Mouse (Mus musculus): ENCODE results near the gene Trim9. TPM values are rescaled to one million over a fixed set of nuclear protein-coding genes. Genes with fewer than 3 reads are reported as not detected.

Gene Trim9
- polyA plus RNA-seq, 1 experiment from 2014 or later: 0.70 TPM

DNA sequence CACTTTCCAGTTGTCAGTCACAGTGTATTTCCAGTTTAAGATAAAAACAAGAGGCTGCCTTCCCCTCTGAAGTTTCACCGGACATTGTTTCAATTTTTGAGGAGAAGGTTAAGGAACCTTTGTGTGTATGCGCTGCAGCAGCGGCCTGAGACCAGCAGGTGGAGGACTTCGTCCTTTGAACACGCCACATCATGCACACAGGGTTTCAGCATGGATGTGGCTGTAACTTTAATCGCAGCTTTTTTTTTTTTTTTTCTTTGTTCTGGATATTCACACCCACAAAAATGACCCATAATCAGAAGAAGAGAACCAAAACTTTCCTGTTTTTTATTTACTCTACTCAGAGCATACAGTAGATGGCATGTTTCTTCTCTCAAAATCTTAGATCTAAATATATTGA, 113.0 kb downstream of the Trim9 start:
- WGBS: 44% methylated on average over 6 of the region's 6 CpGs
- no peak for DNase-seq (ENCODE audit: low spot score)
- no peaks in the 10 kb centered on the region for H3K27me3 ChIP-seq (replicated peaks; ENCODE audit: control insufficient read depth, insufficient read depth, low read length)
- no peaks in the 10 kb centered on the region for H3K9me3 ChIP-seq (ENCODE audit: control insufficient read depth, low read length)
- no peak overlapping the region for H3K9ac ChIP-seq (ENCODE audit: low read depth, low read length)
- ATAC-seq (replicated peaks; ENCODE audit: low FRiP score): no peak
- H3K27ac ChIP-seq (ENCODE audit: low read depth, low read length): no peak overlapping the region
- no peaks in the 10 kb centered on the region for H3K36me3 ChIP-seq (ENCODE audit: control insufficient read depth, insufficient read depth, low read length)
- H3K4me2 ChIP-seq: no peak overlapping the region
- H3K4me1 ChIP-seq (replicated peaks; ENCODE audit: control insufficient read depth, insufficient read depth, low read length): peaks cover 19% of the 10 kb centered on the region
- no peak overlapping the region for H3K4me3 ChIP-seq (ENCODE audit: low read depth, low read length)

- Histone ChIP-seq H3K4me2 (no peak overlapping the region), H3K27ac (ENCODE audit: low read depth, low read length) (no peak overlapping the region), H3K36me3 (ENCODE audit: control insufficient read depth, insufficient read depth, low read length) (no peaks in the 10 kb centered on the region), H3K9me3 (ENCODE audit: control insufficient read depth, low read length) (no peaks in the 10 kb centered on the region), H3K9ac (ENCODE audit: low read depth, low read length) (no peak overlapping the region), H3K4me3 (ENCODE audit: low read depth, low read length) (no peak overlapping the region), H3K27me3 (replicated peaks; ENCODE audit: control insufficient read depth, insufficient read depth, low read length) (no peaks in the 10 kb centered on the region), H3K4me1 (replicated peaks; ENCODE audit: control insufficient read depth, insufficient read depth, low read length) (peaks cover 19% of the 10 kb centered on the region)
- WGBS: 84% methylated on average over 6 of the region's 6 CpGs
- no peak for ATAC-seq (replicated peaks; ENCODE audit: low FRiP score)
- DNase-seq (ENCODE audit: low spot score): no peak
Observed at GRCm38 (mm10) chr12:70233637-70234315, 113.6 kb downstream of the Trim9 start.

DNA sequence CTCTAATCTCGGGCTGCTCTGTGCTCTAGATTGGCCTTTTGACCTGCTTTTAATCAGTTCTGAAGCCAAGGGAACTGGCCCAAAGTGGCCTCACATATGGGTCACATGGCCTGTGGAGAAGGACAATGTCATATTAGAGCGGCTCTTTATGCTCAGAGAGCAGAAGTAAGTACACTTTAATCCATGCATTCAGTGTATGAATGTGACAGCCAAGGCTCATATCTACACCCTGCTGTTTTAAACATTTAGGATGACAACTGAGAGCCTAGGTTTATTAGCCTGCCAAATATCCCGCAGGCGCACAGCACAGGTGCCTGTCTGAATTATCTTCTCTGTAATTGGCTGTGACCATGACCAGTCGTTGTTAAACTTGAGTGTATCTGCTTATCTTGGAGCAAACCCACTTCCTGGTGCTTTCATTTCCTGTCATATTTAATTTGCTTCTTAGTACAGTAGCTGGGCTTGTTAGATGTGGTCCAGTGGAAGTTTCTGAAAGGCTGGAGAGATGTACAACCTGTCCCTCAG, 115.3 kb downstream of the Trim9 start:
- WGBS: 44% methylated on average over 5 of the region's 5 CpGs
- ATAC-seq (replicated peaks; ENCODE audit: low FRiP score) (no peak), DNase-seq (ENCODE audit: low spot score) (no peak)
- no peak overlapping the region for H3K9ac ChIP-seq (ENCODE audit: low read depth, low read length)
- 0 out of 2 replicates have a peak overlapping the region, but pooled peaks have one; percentile 7 for H3K27ac ChIP-seq (ENCODE audit: low read depth, low read length)
- no peak overlapping the region for H3K4me3 ChIP-seq (ENCODE audit: low read depth, low read length)
- H3K4me2 ChIP-seq: no peak overlapping the region
- H3K36me3 ChIP-seq (ENCODE audit: control insufficient read depth, insufficient read depth, low read length): no peaks in the 10 kb centered on the region
- H3K4me1 ChIP-seq (replicated peaks; ENCODE audit: control insufficient read depth, insufficient read depth, low read length): peaks cover 19% of the 10 kb centered on the region
- no peaks in the 10 kb centered on the region for H3K27me3 ChIP-seq (replicated peaks; ENCODE audit: control insufficient read depth, insufficient read depth, low read length)
- H3K9me3 ChIP-seq (ENCODE audit: control insufficient read depth, low read length): no peaks in the 10 kb centered on the region

DNA sequence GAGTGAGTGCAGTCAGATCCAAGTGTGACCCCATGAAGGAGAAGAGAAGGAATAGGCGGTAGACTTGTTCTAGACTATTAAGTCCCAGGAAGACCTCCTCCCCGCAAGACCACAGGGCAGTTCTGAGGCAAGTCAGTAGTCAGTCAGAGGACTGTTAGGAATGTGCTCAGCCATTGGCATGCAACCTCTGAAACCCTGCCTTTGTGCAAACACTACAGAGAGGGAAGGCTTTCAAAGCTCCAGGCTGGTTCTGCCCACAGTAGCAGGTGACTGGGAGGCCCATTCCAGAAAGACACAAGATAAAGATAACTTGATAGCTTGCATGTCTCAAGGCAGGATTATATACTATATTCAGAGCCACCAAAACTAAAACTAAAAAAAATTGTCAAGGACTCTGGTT, 116.1 kb downstream of the Trim9 start, which contains the start of gene Pygl:
Gene Pygl (minus strand): TSS at position 195 of the 400 bp plus-strand sequence.
- no peak within 1 kb of the TSS for H3K4me3 ChIP-seq (ENCODE audit: low read depth, low read length)
- ATAC-seq (replicated peaks; ENCODE audit: low FRiP score) (no peak), DNase-seq (ENCODE audit: low spot score) (no peak)
- H3K4me2 ChIP-seq: no peak within 1 kb of the TSS
- H3K27me3 ChIP-seq (replicated peaks; ENCODE audit: control insufficient read depth, insufficient read depth, low read length): no peaks in the 10 kb centered on the region
- 82% methylated on average over 2 of the region's 2 CpGs for WGBS
- 0 out of 2 replicates have a peak within 1 kb of the TSS, but pooled peaks have one; percentile 7 for H3K27ac ChIP-seq (ENCODE audit: low read depth, low read length)
- H3K36me3 ChIP-seq (ENCODE audit: control insufficient read depth, insufficient read depth, low read length): no peaks in the 10 kb centered on the region
- no peaks in the 10 kb centered on the region for H3K9me3 ChIP-seq (ENCODE audit: control insufficient read depth, low read length)
- peaks cover 23% of the 10 kb centered on the region for H3K4me1 ChIP-seq (replicated peaks; ENCODE audit: control insufficient read depth, insufficient read depth, low read length)
- no peak within 1 kb of the TSS for H3K9ac ChIP-seq (ENCODE audit: low read depth, low read length)

- H3K27ac ChIP-seq (ENCODE audit: low read depth, low read length): peak overlapping the region; percentile 72
- no peaks in the 10 kb centered on the region for H3K27me3 ChIP-seq (replicated peaks; ENCODE audit: control insufficient read depth, insufficient read depth, low read length)
- ATAC-seq (replicated peaks; ENCODE audit: low FRiP score) (peak; percentile 2; the same call in 1 of the 2 replicates), DNase-seq (ENCODE audit: low spot score) (no peak)
- H3K4me3 ChIP-seq (ENCODE audit: low read depth, low read length): peak overlapping the region; percentile 64
- H3K9me3 ChIP-seq (ENCODE audit: control insufficient read depth, low read length): no peaks in the 10 kb centered on the region
- peaks cover 20% of the 10 kb centered on the region for H3K4me1 ChIP-seq (replicated peaks; ENCODE audit: control insufficient read depth, insufficient read depth, low read length)
- WGBS: 61% methylated on average over 11 of the region's 11 CpGs
- H3K4me2 ChIP-seq: peak overlapping the region; percentile 96
- peak overlapping the region; percentile 75 for H3K9ac ChIP-seq (ENCODE audit: low read depth, low read length)
- no peaks in the 10 kb centered on the region for H3K36me3 ChIP-seq (ENCODE audit: control insufficient read depth, insufficient read depth, low read length)
Observed at GRCm38 (mm10) chr12:70228155-70228554, 119.3 kb downstream of the Trim9 start.

- peak; percentile 96 for ATAC-seq (replicated peaks; ENCODE audit: low FRiP score)
- WGBS: 1% methylated on average over 51 of the region's 52 CpGs
- peaks cover 19% of the 10 kb centered on the region for H3K4me1 ChIP-seq (replicated peaks; ENCODE audit: control insufficient read depth, insufficient read depth, low read length)
- peak overlapping the region; percentile 75 for H3K9ac ChIP-seq (ENCODE audit: low read depth, low read length)
- H3K27ac ChIP-seq (ENCODE audit: low read depth, low read length): peak overlapping the region; percentile 72
- H3K4me2 ChIP-seq: peak overlapping the region; percentile 96
- H3K9me3 ChIP-seq (ENCODE audit: control insufficient read depth, low read length): no peaks in the 10 kb centered on the region
- no peaks in the 10 kb centered on the region for H3K36me3 ChIP-seq (ENCODE audit: control insufficient read depth, insufficient read depth, low read length)
- no peaks in the 10 kb centered on the region for H3K27me3 ChIP-seq (replicated peaks; ENCODE audit: control insufficient read depth, insufficient read depth, low read length)
- peak; percentile 89 for DNase-seq (ENCODE audit: low spot score)
- H3K4me3 ChIP-seq (ENCODE audit: low read depth, low read length): peak overlapping the region; percentile 64
Observed at GRCm38 (mm10) chr12:70227121-70227932, 120.1 kb downstream of the Trim9 start.

DNA sequence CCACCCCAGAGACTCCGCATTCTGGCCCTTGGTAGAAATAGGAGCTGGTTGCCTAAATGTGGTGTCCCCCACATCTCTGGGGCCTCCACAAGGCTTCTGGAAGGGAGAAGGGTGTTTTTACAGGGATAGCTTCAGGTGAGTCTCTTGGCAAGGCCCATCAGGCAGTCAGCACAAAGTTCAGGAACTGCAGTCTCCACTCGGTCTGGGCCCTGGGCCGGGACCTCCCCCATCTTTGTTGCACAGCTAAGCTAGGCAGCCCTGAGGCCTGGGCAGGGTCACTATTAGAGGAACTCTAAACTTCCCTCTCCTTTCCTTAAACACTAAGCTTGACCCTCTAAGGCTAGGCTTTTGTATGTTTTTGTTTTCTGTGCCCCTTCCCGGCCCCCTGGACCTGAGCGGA, 120.8 kb downstream of the Trim9 start:
- Histone ChIP-seq H3K4me3 (ENCODE audit: low read depth, low read length) (peak overlapping the region; percentile 64), H3K9ac (ENCODE audit: low read depth, low read length) (peak overlapping the region; percentile 75), H3K9me3 (ENCODE audit: control insufficient read depth, low read length) (no peaks in the 10 kb centered on the region), H3K27ac (ENCODE audit: low read depth, low read length) (0 out of 2 replicates have a peak overlapping the region, but pooled peaks have one; percentile 32), H3K36me3 (ENCODE audit: control insufficient read depth, insufficient read depth, low read length) (no peaks in the 10 kb centered on the region), H3K4me1 (replicated peaks; ENCODE audit: control insufficient read depth, insufficient read depth, low read length) (peaks cover 12% of the 10 kb centered on the region), H3K4me2 (peak overlapping the region; percentile 96), H3K27me3 (replicated peaks; ENCODE audit: control insufficient read depth, insufficient read depth, low read length) (no peaks in the 10 kb centered on the region)
- 37% methylated on average over 5 of the region's 5 CpGs for WGBS
- DNase-seq (ENCODE audit: low spot score) (no peak), ATAC-seq (replicated peaks; ENCODE audit: low FRiP score) (no peak)

GRCm38 (mm10) chr12:70223331-70223730, 124.1 kb downstream of the Trim9 start:
- peak overlapping the region; percentile 31 for H3K4me2 ChIP-seq
- WGBS: 60% methylated on average over 4 of the region's 4 CpGs

More at GRCm38 (mm10) chr12:70223331-70223730, 124.1 kb downstream of the Trim9 start:
- H3K27ac ChIP-seq (ENCODE audit: low read depth, low read length): peak overlapping the region; percentile 61; the same call in 1 of the 2 replicates
- no peaks in the 10 kb centered on the region for H3K36me3 ChIP-seq (ENCODE audit: control insufficient read depth, insufficient read depth, low read length)
- H3K9me3 ChIP-seq (ENCODE audit: control insufficient read depth, low read length): no peaks in the 10 kb centered on the region
- H3K4me1 ChIP-seq (replicated peaks; ENCODE audit: control insufficient read depth, insufficient read depth, low read length): peaks cover 5% of the 10 kb centered on the region
- no peak overlapping the region for H3K9ac ChIP-seq (ENCODE audit: low read depth, low read length)
- no peak for ATAC-seq (replicated peaks; ENCODE audit: low FRiP score)
- no peak overlapping the region for H3K4me3 ChIP-seq (ENCODE audit: low read depth, low read length)
- H3K27me3 ChIP-seq (replicated peaks; ENCODE audit: control insufficient read depth, insufficient read depth, low read length): no peaks in the 10 kb centered on the region
- DNase-seq (ENCODE audit: low spot score): no peak
